Mouse (Mus musculus) kidney, embryonic 16.5 days (tissue): ENCODE data around the gene Siae. TPM values are rescaled to one million over a fixed set of nuclear protein-coding genes. Genes with fewer than 3 reads are reported as not detected.

Experiments
- ATAC-seq: fragments of 200-750 bp; cut with Nextera tagmentation; 2 replicates; pipeline ENCODE4 v1.8.0; 2017; ENCODE audit warnings: moderate TSS enrichment; ENCODE audit not compliant: low FRiP score, low TSS enrichment
- H3K27ac ChIP-seq: fragments of 300-500 bp; sonication (generic); 2 replicates; pipeline ENCODE4 v1.5.1; 2014; ENCODE audit warnings: low read length
- H3K27me3 ChIP-seq: fragments of 300-500 bp; sonication (generic); 2 replicates; pipeline ENCODE4 v1.6.1; 2014; ENCODE audit warnings: low read length, control low read depth, mixed read lengths; ENCODE audit not compliant: insufficient read depth
- H3K36me3 ChIP-seq: fragments of 300-500 bp; sonication (generic); 2 replicates; pipeline ENCODE4 v1.6.1; 2014; ENCODE audit warnings: low read length, control low read depth, mixed read lengths; ENCODE audit not compliant: insufficient read depth
- H3K4me1 ChIP-seq: fragments of 300-500 bp; sonication (generic); 2 replicates; pipeline ENCODE4 v1.6.1; 2014; ENCODE audit warnings: low read length, control low read depth, mixed read lengths; ENCODE audit not compliant: insufficient read depth
- H3K4me2 ChIP-seq: fragments of 300-500 bp; sonication (generic); replicated peaks from 2 replicates; pipeline ENCODE4 v1.6.1; 2014; ENCODE audit warnings: low read depth, low read length
- H3K4me3 ChIP-seq: fragments of 300-500 bp; sonication (generic); 2 replicates; pipeline ENCODE4 v1.5.1; 2014; ENCODE audit warnings: mild to moderate bottlenecking, low read length
- H3K9ac ChIP-seq: fragments of 300-500 bp; sonication (generic); replicated peaks from 2 replicates; pipeline ENCODE4 v1.6.1; 2014; ENCODE audit warnings: low read length
- H3K9me3 ChIP-seq: fragments of 300-500 bp; sonication (generic); 2 replicates; pipeline ENCODE4 v1.6.1; 2016; ENCODE audit warnings: low read length, control low read depth
- WGBS: fragments of 180-500 bp; shearing (Covaris S2); extraction: QIAGEN DNeasy Blood & Tissue Kit; methylation state at CpG from one replicate; pipeline ENCODE4 v1.1.7; 2014; 5-methylcytosine and 5-hydroxymethylcytosine counted together
- polyA plus RNA-seq: library from polyadenylated mRNA; unstranded; fragments of >200 nt; fragmentation: Nextera tagmentation; extraction: Ambion mirVana; gene quantifications from 2 replicates; pipeline ENCODE4 v1.2.1, GENCODE M21; 2015

The Siae gene
- polyA plus RNA-seq, 1 experiment from 2014 or later = 13.6 TPM

GRCm38 (mm10) chr9:37527396-37528224, 27.9 kb upstream of the Siae start, which contains the start of gene Esam:
Gene Esam (plus strand): TSS chr9:37528078.
- Histone ChIP-seq H3K9me3 (no peaks in the 10 kb centered on the region), H3K9ac (peak within 1 kb of the TSS; percentile 56), H3K27ac (peak within 1 kb of the TSS; percentile 83), H3K27me3 (peaks cover 50% of the 10 kb centered on the region), H3K36me3 (peaks cover 8% of the 10 kb centered on the region), H3K4me1 (peaks cover 32% of the 10 kb centered on the region), H3K4me2 (peak within 1 kb of the TSS; percentile 56), H3K4me3 (peak within 1 kb of the TSS; percentile 41)
- WGBS = 3% methylated on average over 41 of the region's 41 CpGs
- peak; percentile 42 for ATAC-seq

GRCm38 (mm10) chr9:37528225-37528970, 27.1 kb upstream of the Siae start:
- no peak for ATAC-seq
- H3K27ac ChIP-seq = peak overlapping the region; percentile 83
- peak overlapping the region; percentile 56 for H3K9ac ChIP-seq
- H3K9me3 ChIP-seq = no peaks in the 10 kb centered on the region
- peaks cover 32% of the 10 kb centered on the region for H3K4me1 ChIP-seq
- H3K4me3 ChIP-seq = peak overlapping the region; percentile 41
- H3K4me2 ChIP-seq = peak overlapping the region; percentile 56
- H3K36me3 ChIP-seq = peaks cover 4% of the 10 kb centered on the region
- peaks cover 52% of the 10 kb centered on the region for H3K27me3 ChIP-seq
- WGBS = 33% methylated on average over 9 of the region's 9 CpGs

GRCm38 (mm10) chr9:37530031-37530887, 25.2 kb upstream of the Siae start:
- peak overlapping the region; percentile 56 for H3K4me2 ChIP-seq
- H3K9me3 ChIP-seq = no peaks in the 10 kb centered on the region
- peak; percentile 71 for ATAC-seq
- peaks cover 52% of the 10 kb centered on the region for H3K27me3 ChIP-seq
- peak overlapping the region; percentile 41 for H3K4me3 ChIP-seq
- peak overlapping the region; percentile 56 for H3K9ac ChIP-seq
- WGBS = 1% methylated on average over 32 of the region's 32 CpGs
- peak overlapping the region; percentile 87 for H3K27ac ChIP-seq
- H3K4me1 ChIP-seq = peaks cover 32% of the 10 kb centered on the region
- H3K36me3 ChIP-seq = peaks cover 2% of the 10 kb centered on the region; the same call in 1 of the 2 replicates

GRCm38 (mm10) chr9:37530888-37531705, 24.4 kb upstream of the Siae start:
- H3K36me3 ChIP-seq = no peaks in the 10 kb centered on the region; the same call in none of the 2 replicates
- peak overlapping the region; percentile 87 for H3K27ac ChIP-seq
- H3K4me2 ChIP-seq = peak overlapping the region; percentile 56
- ATAC-seq = peak; percentile 86
- H3K27me3 ChIP-seq = peaks cover 51% of the 10 kb centered on the region
- no peaks in the 10 kb centered on the region for H3K9me3 ChIP-seq
- WGBS = 2% methylated on average over 31 of the region's 31 CpGs
- H3K9ac ChIP-seq = peak overlapping the region; percentile 56
- H3K4me1 ChIP-seq = peaks cover 32% of the 10 kb centered on the region
- peak overlapping the region; percentile 41 for H3K4me3 ChIP-seq

GRCm38 (mm10) chr9:37536851-37537250, 18.6 kb upstream of the Siae start:
- peaks cover 2% of the 10 kb centered on the region; the same call in 1 of the 2 replicates for H3K27me3 ChIP-seq
- no peak overlapping the region for H3K9ac ChIP-seq
- no peak overlapping the region for H3K4me2 ChIP-seq
- no peak overlapping the region for H3K27ac ChIP-seq
- no peaks in the 10 kb centered on the region for H3K9me3 ChIP-seq
- no peak for ATAC-seq
- no peak overlapping the region for H3K4me3 ChIP-seq
- WGBS = 88% methylated on average over 4 of the region's 4 CpGs
- no peaks in the 10 kb centered on the region for H3K4me1 ChIP-seq
- no peaks in the 10 kb centered on the region; the same call in 1 of the 2 replicates for H3K36me3 ChIP-seq

GRCm38 (mm10) chr9:37537658-37538250, 17.7 kb upstream of the Siae start:
- WGBS = 73% methylated on average over 5 of the region's 5 CpGs
- peak; percentile 37 for ATAC-seq
- H3K4me3 ChIP-seq = no peak overlapping the region

GRCm38 (mm10) chr9:37539170-37540025, 16.1 kb upstream of the Siae start, which contains the start of gene Vsig2:
Gene Vsig2 (plus strand): TSS chr9:37539255.
- H3K36me3 ChIP-seq = no peaks in the 10 kb centered on the region; the same call in 1 of the 2 replicates
- no peaks in the 10 kb centered on the region for H3K27me3 ChIP-seq
- H3K4me1 ChIP-seq = peaks cover 6% of the 10 kb centered on the region; the same call in 1 of the 2 replicates
- no peak for ATAC-seq
- H3K4me3 ChIP-seq = no peak within 1 kb of the TSS
- H3K9ac ChIP-seq = peak within 1 kb of the TSS; percentile 7; the same call in 1 of the 2 replicates
- no peaks in the 10 kb centered on the region for H3K9me3 ChIP-seq
- H3K4me2 ChIP-seq = no peak within 1 kb of the TSS
- H3K27ac ChIP-seq = no peak within 1 kb of the TSS; the same call in 1 of the 2 replicates
- WGBS = 56% methylated on average over 22 of the region's 23 CpGs

More at GRCm38 (mm10) chr9:37537658-37538250, 17.7 kb upstream of the Siae start:
- Histone ChIP-seq H3K4me1 (no peaks in the 10 kb centered on the region), H3K27me3 (peaks cover 2% of the 10 kb centered on the region; the same call in 1 of the 2 replicates), H3K9me3 (no peaks in the 10 kb centered on the region), H3K4me2 (no peak overlapping the region), H3K27ac (no peak overlapping the region; the same call in 1 of the 2 replicates), H3K9ac (no peak overlapping the region), H3K36me3 (no peaks in the 10 kb centered on the region; the same call in 1 of the 2 replicates)

- Histone ChIP-seq H3K4me3 (no peak overlapping the region), H3K36me3 (no peaks in the 10 kb centered on the region; the same call in 1 of the 2 replicates), H3K9me3 (no peaks in the 10 kb centered on the region), H3K9ac (no peak overlapping the region), H3K27me3 (peaks cover 3% of the 10 kb centered on the region; the same call in 1 of the 2 replicates), H3K4me1 (peaks cover 10% of the 10 kb centered on the region; the same call in 1 of the 2 replicates), H3K4me2 (no peak overlapping the region), H3K27ac (no peak overlapping the region)
- ATAC-seq = no peak
- WGBS = 93% methylated on average over 4 of the region's 4 CpGs
These were observed 15.3 kb upstream of the Siae start for GRCm38 (mm10) chr9:37540226-37540625.
